Mouse (Mus musculus): ENCODE measurements around the gene Uprt. TPM values are rescaled to one million over a fixed set of nuclear protein-coding genes. Genes with fewer than 3 reads are reported as not detected.
A peak's percentile ranks its signal among the peaks of the same experiment; 100 is the strongest.

The Uprt gene
- polyA plus RNA-seq (2015; fragmentation: Nextera tagmentation; extraction: Ambion mirVana), result 1.8 TPM in 2 replicates

DNA sequence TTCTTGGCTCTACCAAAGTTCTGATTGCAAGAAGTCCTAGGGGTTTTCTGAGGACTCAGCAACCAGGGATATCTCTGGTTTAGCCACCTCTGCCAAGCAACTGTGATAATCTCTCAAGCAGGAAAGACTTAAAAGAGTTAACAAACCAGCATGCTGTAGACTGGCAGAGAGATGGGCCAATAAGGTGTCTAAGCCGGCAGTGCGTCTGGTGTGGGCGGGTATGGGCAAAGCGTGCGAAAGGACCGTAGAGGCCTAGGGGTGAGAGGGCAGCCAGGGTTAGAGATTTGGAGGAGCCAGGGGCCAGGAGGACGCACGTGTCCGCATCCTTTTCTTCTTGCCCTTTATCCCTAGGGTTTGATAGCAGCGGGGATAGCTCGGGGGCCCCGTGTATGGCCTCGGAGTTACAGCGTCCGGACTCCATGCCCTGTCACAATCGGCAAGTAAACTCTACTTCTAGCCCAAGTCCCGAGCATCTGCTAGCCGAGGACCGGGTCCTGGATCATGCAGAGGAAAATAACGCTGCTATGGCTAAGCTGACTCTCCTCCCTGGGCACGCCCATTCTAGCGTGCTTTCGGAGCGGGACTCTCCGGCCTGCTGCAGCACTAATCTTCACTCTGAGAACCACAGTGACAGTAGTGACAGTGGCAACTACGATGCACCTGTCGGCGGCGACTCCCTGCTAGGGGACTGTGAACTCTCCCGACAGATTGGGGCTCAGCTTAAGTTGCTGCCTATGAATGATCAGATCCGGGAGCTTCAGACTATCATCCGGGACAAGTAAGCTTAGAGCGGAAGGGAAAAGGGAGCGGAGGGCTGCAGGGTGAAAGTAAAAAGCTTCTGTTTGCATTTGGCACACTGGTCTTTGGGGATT lies at the start of gene Uprt:
Gene Uprt (plus strand): TSS at position 247 of the 872 bp plus-strand sequence.
- H3K4me2 ChIP-seq, result peak within 1 kb of the TSS; percentile 45
- H3K27ac ChIP-seq, result peak within 1 kb of the TSS; percentile 51
- H3K9ac ChIP-seq, result peak within 1 kb of the TSS; percentile 23; the same call in 1 of the 2 replicates
- H3K9me3 ChIP-seq, result no peaks in the 10 kb centered on the region
- peaks cover 13% of the 10 kb centered on the region; the same call in 1 of the 2 replicates for H3K27me3 ChIP-seq
- H3K4me3 ChIP-seq, result peak within 1 kb of the TSS; percentile 52
- H3K36me3 ChIP-seq, result no peaks in the 10 kb centered on the region
- ATAC-seq (ENCODE audit: insufficient number of reproducible peaks, low FRiP score, low TSS enrichment, low read depth), result peak; percentile 81
- H3K4me1 ChIP-seq, result no peaks in the 10 kb centered on the region
- 16% methylated on average over 34 of the region's 34 CpGs for WGBS

DNA sequence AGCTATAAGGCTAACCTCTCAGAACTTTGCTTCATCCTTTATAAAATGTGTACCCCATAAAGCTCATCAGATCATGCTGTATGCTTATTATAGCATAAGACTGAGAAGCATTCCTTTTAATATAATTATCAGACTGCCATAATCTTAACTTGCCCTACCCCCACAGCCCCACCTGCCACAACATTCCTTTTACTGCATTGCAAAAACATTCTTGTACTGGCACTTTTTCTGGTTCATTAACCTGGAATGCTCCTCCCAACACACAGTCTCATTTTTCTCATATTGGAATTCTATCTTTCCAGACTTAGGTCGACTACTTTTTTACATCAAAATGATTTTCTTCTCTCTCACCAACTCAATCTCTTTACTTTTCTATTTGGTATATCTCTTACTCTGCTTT lies 49.2 kb upstream of the Uprt start:
- Histone ChIP-seq H3K9me3 (no peaks in the 10 kb centered on the region), H3K4me1 (no peaks in the 10 kb centered on the region), H3K27me3 (no peaks in the 10 kb centered on the region), H3K36me3 (no peaks in the 10 kb centered on the region), H3K27ac (no peak overlapping the region), H3K9ac (no peak overlapping the region), H3K4me2 (no peak overlapping the region), H3K4me3 (no peak overlapping the region)
- WGBS, result 35% methylated on average over 1 of the region's 1 CpGs
- no peak for ATAC-seq (ENCODE audit: insufficient number of reproducible peaks, low FRiP score, low TSS enrichment, low read depth)

DNA sequence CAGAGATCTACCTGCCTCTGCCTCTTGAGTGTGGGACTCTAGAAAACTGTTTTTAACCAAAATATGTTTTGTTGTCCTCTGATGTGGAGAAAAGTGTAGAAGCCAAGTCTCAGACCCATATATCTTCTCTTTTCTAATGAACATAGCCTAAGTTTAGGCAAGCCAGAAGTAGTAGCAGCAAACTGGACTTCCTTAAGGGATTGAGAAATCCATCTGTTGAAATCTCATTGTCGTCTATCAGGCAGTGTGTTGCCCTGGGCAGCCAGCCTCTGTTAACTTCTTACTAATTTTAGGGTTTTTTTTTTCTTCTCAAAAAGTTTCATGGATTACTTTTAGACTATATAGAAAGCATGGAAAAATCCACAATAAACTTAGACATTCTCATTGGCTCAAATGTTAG lies 30.2 kb upstream of the Uprt start:
- H3K4me3 ChIP-seq, result no peak overlapping the region
- no peak overlapping the region for H3K27ac ChIP-seq
- 73% methylated on average over 1 of the region's 1 CpGs for WGBS
- no peak overlapping the region for H3K9ac ChIP-seq
- no peaks in the 10 kb centered on the region for H3K36me3 ChIP-seq
- H3K4me1 ChIP-seq, result no peaks in the 10 kb centered on the region
- ATAC-seq (ENCODE audit: insufficient number of reproducible peaks, low FRiP score, low TSS enrichment, low read depth), result no peak
- no peaks in the 10 kb centered on the region for H3K9me3 ChIP-seq
- no peaks in the 10 kb centered on the region; the same call in 1 of the 2 replicates for H3K27me3 ChIP-seq
- no peak overlapping the region for H3K4me2 ChIP-seq

DNA sequence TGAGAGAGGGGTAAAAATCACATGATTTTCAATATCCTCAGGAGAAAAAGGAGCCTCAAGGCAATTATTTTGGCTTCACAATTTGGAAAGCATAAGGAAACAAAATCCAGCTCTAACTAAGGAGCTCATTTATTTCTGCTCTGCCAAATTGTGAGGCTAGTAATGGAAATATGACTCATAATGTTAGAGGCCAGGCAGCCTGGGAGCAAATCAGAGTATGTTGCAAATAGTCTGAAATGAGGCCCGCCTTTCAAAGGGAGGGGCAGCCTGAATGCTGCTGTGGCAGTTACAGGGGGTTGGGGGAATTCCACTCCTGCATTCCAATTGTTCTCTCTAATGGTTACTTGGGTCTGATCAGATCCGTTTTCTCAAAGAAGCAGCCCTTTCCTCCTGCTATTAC lies 20.9 kb upstream of the Uprt start:
- Histone ChIP-seq H3K27ac (no peak overlapping the region), H3K36me3 (no peaks in the 10 kb centered on the region), H3K9ac (no peak overlapping the region), H3K4me2 (no peak overlapping the region), H3K4me3 (no peak overlapping the region), H3K9me3 (no peaks in the 10 kb centered on the region), H3K27me3 (no peaks in the 10 kb centered on the region), H3K4me1 (no peaks in the 10 kb centered on the region)
- ATAC-seq (ENCODE audit: insufficient number of reproducible peaks, low FRiP score, low TSS enrichment, low read depth), result no peak
- 34% methylated on average over 2 of the region's 2 CpGs for WGBS

DNA sequence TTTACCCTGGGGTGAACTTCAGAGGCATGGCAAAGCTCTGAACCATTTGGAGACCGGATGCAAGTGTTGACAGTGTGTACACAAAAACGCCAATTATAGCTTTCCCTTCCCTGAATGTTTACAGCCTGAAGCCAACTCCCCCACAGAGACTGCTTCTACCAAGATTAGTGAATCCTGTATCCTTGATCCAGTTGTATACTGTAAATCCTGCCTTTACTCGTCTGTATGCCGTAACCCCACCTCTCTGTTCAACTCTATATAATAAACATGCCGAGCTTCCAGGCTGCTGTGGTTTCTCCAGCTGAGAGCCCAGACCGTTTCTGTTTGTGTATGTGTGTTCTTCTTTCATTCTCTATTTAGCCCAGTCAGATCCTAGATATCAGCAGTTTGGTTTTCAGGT lies 18.2 kb upstream of the Uprt start:
- Histone ChIP-seq H3K36me3 (no peaks in the 10 kb centered on the region), H3K9me3 (no peaks in the 10 kb centered on the region), H3K27ac (no peak overlapping the region), H3K9ac (no peak overlapping the region), H3K4me3 (no peak overlapping the region), H3K4me1 (no peaks in the 10 kb centered on the region), H3K4me2 (no peak overlapping the region), H3K27me3 (no peaks in the 10 kb centered on the region)
- no peak for ATAC-seq (ENCODE audit: insufficient number of reproducible peaks, low FRiP score, low TSS enrichment, low read depth)
- 43% methylated on average over 6 of the region's 6 CpGs for WGBS

DNA sequence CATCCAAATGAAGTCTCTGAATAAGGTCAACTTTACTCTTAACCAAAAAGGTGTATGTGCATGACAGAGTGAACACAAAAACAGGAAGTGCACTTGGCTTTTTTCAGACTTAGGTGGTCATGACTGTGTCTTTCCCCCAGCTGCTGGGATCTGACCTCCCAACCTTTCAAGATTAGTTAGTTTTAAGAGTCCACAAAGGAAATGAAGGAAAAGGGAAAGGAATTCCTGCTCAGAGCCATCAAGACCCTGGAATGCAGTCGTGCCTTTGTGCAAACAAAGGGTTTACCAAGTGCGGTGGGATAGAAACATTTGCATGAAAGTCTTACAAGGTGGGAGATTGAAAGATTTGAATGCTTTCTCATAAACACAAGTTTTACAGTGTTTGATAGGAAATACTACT lies 4.6 kb upstream of the Uprt start:
- Histone ChIP-seq H3K4me2 (no peak overlapping the region), H3K9me3 (no peaks in the 10 kb centered on the region), H3K4me3 (no peak overlapping the region), H3K4me1 (no peaks in the 10 kb centered on the region), H3K9ac (no peak overlapping the region), H3K36me3 (no peaks in the 10 kb centered on the region), H3K27me3 (peaks cover 7% of the 10 kb centered on the region; the same call in 1 of the 2 replicates), H3K27ac (no peak overlapping the region)
- WGBS, result 24% methylated on average over 2 of the region's 2 CpGs
- ATAC-seq (ENCODE audit: insufficient number of reproducible peaks, low FRiP score, low TSS enrichment, low read depth), result no peak

DNA sequence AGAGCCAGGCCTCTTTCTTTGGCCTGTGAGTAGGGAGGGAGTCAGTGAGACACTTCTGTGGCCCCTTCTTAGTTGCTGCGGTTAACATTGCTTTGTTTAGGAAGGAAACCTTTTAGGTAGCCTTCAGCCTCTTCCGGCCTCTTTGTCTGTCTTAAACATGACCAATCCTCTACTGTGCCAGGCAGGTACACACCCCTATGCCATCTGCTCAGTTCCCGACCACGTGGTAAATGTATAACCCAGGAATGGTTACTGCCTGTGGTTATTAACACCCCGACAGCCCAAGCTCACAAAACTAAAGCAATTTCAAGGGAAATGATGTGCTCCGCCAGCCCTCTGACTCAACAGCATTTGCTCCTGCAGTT lies 808 bp downstream of the Uprt start:
- H3K9me3 ChIP-seq, result no peaks in the 10 kb centered on the region
- peak overlapping the region; percentile 52 for H3K4me3 ChIP-seq
- H3K4me2 ChIP-seq, result peak overlapping the region; percentile 45
- no peaks in the 10 kb centered on the region for H3K4me1 ChIP-seq
- H3K36me3 ChIP-seq, result no peaks in the 10 kb centered on the region
- peaks cover 13% of the 10 kb centered on the region; the same call in 1 of the 2 replicates for H3K27me3 ChIP-seq
- peak overlapping the region; percentile 51 for H3K27ac ChIP-seq
- 22% methylated on average over 6 of the region's 6 CpGs for WGBS
- H3K9ac ChIP-seq, result peak overlapping the region; percentile 23; the same call in 1 of the 2 replicates
- ATAC-seq (ENCODE audit: insufficient number of reproducible peaks, low FRiP score, low TSS enrichment, low read depth), result no peak

DNA sequence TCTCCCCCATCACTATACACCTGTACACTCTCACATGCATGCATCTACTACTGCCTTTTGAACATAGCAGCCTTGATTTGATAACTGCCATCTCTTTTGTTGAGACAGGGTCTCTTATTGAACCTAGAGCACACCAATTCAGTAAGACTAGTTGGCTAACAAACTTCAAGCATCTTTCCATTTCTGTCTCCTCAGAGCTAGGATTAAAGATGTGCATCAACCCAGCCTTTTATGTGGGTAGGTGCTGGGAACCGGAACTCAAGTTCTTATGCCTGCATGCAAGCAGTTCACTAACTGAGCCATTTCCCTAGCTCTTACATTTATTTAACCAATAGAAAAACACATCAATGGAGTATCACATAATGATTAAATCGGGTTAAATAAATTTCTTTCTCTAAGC lies 3.0 kb downstream of the Uprt start:
- Histone ChIP-seq H3K36me3 (no peaks in the 10 kb centered on the region), H3K27me3 (peaks cover 13% of the 10 kb centered on the region; the same call in 1 of the 2 replicates), H3K4me1 (no peaks in the 10 kb centered on the region), H3K9ac (no peak overlapping the region), H3K4me3 (no peak overlapping the region), H3K4me2 (no peak overlapping the region), H3K27ac (no peak overlapping the region), H3K9me3 (no peaks in the 10 kb centered on the region)
- 85% methylated on average over 2 of the region's 2 CpGs for WGBS
- no peak for ATAC-seq (ENCODE audit: insufficient number of reproducible peaks, low FRiP score, low TSS enrichment, low read depth)

DNA sequence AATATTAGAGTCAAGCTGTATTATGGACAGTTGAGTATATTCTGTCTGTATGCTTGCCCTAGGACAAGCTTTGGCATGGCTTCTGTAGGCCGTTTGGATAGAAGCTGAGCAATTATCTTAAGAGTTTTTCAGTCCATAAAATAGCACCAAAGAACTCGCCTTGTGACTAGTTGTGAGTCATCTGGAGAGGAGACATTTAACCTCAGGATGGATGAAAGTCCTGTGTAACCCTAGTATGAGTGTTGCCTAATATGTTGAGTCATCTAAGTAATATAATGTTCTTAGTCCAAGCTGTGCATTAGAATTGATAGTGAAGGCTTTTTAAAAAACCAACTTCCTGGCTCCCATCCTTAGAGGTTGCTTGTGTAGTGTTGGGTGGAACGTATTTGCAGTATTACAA lies 5.4 kb downstream of the Uprt start:
- H3K4me1 ChIP-seq, result no peaks in the 10 kb centered on the region
- H3K36me3 ChIP-seq, result no peaks in the 10 kb centered on the region
- no peak overlapping the region for H3K9ac ChIP-seq
- no peak overlapping the region for H3K27ac ChIP-seq
- peaks cover 9% of the 10 kb centered on the region; the same call in 1 of the 2 replicates for H3K27me3 ChIP-seq
- no peak overlapping the region for H3K4me2 ChIP-seq
- WGBS, result 66% methylated on average over 3 of the region's 3 CpGs
- H3K4me3 ChIP-seq, result no peak overlapping the region
- H3K9me3 ChIP-seq, result no peaks in the 10 kb centered on the region
- ATAC-seq (ENCODE audit: insufficient number of reproducible peaks, low FRiP score, low TSS enrichment, low read depth), result no peak

DNA sequence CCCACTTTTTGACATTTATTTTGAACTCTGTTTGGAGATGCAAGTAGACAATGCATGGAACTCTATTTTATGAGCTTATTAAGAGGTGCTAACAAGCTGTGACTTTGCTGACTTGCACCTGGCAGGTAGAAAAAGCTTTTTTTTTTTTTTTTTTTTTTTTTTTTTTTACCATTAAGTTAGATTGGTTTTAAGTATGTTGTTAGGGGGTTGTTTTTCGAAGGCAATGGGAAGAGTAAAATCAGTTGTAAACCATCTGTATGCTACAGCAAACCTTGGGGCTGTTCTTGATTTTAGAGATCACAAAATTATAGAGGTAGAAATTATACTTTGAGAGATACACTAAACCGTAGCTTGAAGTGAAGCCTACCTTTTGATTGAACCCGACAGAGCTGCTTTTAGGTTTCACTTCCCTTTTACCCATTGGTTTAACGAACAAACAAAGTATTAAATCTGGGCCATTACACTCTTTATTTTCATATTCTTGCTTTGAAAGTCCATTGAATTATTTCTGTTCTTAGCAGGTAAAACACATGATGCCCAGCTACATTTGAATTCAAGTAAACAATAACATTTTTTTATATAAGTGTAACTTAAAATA lies 6.4 kb downstream of the Uprt start:
- H3K9ac ChIP-seq, result no peak overlapping the region
- 66% methylated on average over 4 of the region's 4 CpGs for WGBS
- no peaks in the 10 kb centered on the region for H3K36me3 ChIP-seq
- no peak overlapping the region for H3K4me3 ChIP-seq
- H3K4me1 ChIP-seq, result no peaks in the 10 kb centered on the region
- H3K27me3 ChIP-seq, result 0 out of 2 replicates have a peak, but pooled peaks cover 3% of the 10 kb centered on the region
- H3K9me3 ChIP-seq, result no peaks in the 10 kb centered on the region
- no peak for ATAC-seq (ENCODE audit: insufficient number of reproducible peaks, low FRiP score, low TSS enrichment, low read depth)
- H3K4me2 ChIP-seq, result no peak overlapping the region
- H3K27ac ChIP-seq, result no peak overlapping the region

DNA sequence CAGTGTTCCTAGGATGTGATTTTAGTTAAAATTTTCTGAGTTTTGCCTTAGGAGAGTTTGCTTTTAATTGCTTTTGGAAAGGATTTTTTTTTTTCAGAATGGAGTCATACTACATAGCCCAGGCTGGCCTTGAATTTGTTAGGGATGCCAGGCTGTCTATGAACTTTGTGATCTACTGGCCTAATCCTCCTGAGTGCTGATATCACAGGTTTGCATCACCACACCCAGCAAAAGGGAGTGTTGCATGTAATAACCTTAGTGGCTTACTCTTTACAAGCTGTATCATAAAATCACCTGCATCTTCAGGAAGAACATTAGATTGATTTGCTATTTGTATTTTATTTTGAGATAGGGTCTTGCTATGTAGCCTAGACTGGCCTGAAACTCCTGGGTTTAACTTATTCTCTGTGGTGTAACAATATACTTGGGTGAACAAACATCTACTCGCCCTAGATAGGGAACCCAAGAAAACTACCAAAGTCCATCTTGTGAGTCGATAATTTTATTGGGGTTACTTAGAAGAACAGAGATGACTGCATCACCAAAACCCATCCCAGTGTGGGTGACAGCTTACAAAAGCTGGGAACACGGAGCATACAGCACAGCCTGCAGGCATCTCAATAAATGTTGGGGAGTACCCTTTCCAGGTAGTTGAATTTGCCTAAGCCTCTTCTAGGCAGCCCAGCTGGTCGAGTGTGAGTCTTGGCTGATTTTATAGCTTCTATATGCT lies 7.2 kb downstream of the Uprt start:
- H3K4me1 ChIP-seq, result no peaks in the 10 kb centered on the region
- H3K4me3 ChIP-seq, result no peak overlapping the region
- H3K9me3 ChIP-seq, result no peaks in the 10 kb centered on the region
- H3K9ac ChIP-seq, result no peak overlapping the region
- H3K4me2 ChIP-seq, result no peak overlapping the region
- 51% methylated on average over 4 of the region's 4 CpGs for WGBS
- no peaks in the 10 kb centered on the region for H3K36me3 ChIP-seq
- H3K27me3 ChIP-seq, result no peaks in the 10 kb centered on the region
- no peak for ATAC-seq (ENCODE audit: insufficient number of reproducible peaks, low FRiP score, low TSS enrichment, low read depth)
- no peak overlapping the region for H3K27ac ChIP-seq

DNA sequence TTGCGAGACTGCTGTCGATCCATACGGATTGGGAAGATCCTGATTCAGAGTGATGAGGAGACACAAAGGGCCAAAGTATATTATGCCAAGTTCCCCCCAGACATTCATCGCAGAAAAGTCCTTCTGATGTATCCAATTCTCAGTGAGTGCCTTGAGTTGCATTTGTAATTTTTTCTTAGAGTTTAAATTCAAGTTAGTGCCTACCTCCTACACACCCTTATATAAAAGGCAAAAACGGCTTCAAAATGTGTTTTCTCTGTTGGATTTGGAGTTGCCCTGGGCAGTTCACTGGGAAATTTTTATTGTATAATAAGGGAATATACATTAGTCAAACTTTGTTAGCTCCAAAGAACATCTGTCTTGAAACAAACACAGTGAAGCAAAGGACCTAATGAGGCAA lies 19.1 kb downstream of the Uprt start:
- H3K27me3 ChIP-seq, result no peaks in the 10 kb centered on the region

More for the DNA sequence above, 19.1 kb downstream of the Uprt start:
- WGBS, result 85% methylated on average over 5 of the region's 5 CpGs
- Histone ChIP-seq H3K9ac (no peak overlapping the region), H3K4me3 (no peak overlapping the region), H3K9me3 (no peaks in the 10 kb centered on the region), H3K36me3 (no peaks in the 10 kb centered on the region), H3K4me2 (no peak overlapping the region), H3K4me1 (no peaks in the 10 kb centered on the region), H3K27ac (no peak overlapping the region)
- no peak for ATAC-seq (ENCODE audit: insufficient number of reproducible peaks, low FRiP score, low TSS enrichment, low read depth)

Data from limb, embryonic 15.5 days (tissue).